Mouse (Mus musculus): ENCODE results near the gene Spred2.
"Not testable (repeated sequence)": the region's sequence is repeated elsewhere in the genome, so short reads cannot be mapped to it uniquely, and the experiment has no call there.

Gene Spred2

DNA sequence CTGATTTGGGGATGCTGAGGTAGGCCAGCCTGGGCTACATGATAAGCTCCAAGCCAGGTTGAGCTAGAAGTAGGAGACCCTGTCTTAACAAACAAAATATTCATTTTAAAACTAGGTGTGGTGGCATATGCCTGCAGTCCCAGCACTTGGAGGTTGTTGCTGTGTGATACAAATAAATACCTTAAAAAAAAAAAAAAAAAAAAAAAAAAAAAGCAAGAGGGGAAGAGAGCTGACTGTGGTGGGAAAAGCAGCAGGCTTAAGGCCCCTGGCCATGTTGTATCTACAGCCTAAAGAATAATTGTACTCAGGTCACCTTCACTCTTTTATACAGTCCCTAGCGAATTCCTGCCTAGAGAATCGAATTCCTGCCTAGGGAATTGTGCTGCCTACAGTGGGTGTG is 94.7 kb downstream of the Spred2 start:
- no peak for DNase-seq (ENCODE audit: low read depth)

DNA sequence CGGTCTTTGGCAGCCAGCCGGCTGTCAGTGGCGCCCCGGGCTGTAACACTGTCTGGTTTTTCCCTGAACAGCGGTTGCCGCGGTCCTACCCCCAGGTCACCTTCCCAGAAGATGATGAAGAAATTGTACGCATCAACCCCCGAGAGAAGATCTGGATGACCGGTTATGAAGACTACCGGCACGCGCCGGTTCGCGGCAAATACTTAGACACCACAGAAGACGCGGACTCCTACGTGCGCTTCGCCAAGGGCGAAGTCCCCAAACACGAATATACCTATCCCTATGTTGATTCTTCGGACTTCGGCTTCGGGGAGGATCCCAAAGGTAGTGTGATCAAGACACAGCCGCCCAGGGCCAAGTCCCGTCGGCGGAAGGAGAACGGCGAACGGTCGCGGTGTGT is 96.5 kb downstream of the Spred2 start:
- no peak for DNase-seq (ENCODE audit: low read depth)

DNA sequence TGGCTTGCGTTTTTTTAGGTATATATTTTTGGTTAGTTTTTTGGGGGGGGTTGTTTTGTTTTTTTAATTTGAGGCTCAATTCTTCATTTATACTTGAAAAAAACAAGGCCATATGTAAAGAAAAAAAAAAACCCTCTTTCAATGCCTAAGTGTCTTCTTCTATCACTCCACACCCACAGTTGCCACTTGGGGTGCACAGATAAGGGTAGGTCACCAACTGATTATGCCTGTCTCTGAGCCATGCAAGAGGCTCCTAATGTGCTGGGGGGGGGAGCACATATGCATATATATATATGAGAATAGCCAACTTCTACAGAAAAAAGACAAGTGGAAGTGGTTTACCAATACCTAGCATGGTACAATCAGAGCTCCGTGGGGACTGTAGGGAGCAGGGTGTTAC is 98.3 kb downstream of the Spred2 start:
- no peak for DNase-seq (ENCODE audit: low read depth)

DNA sequence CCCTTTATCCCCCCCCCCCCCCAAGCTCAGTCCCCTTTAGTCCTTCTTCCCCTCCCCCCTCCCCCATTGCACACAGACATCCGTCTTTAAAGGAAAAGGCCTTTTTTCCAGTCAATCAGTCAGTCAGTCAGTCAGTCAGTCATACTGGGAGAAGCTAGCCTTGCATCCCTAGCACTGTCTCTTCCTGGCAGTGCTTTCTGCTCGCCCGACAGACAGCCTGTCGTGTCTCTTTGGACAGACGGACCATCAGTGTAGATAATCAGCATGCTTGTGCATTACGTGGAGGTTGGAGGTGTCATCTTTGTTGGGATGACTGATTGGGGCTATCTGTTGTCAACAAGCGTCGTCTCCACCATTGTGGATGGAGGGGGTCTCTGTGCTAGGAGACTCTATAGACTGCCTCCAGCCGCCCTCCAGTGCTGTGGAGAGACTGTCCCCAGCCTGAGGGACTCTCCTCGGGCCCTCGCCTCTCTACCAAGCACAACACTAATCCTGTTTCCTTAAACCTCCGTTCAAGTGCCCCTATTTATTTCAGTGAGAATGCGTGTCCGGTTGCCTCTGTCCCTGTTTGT is 98.8 kb downstream of the Spred2 start:
- no peak for DNase-seq (ENCODE audit: low read depth)

DNA sequence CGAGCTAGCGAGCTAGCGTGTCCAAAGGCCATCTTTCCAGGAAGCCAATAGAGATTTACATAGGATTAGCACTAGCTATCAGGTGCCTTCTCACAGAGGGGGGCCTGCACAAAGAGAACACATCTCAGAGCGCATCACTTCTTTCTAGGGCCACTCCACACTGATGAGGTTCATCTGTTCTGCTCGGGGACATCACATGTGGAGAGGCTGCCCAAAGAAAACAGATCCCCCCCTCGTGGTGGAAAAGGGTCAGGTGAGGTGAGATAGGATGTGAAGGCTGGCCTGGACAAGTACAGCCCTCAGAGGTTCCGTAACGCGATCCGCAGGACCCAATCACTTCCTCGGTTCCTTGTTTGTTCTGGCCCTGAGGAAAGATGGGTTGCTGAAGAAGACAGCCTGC is 101.7 kb downstream of the Spred2 start:
- DNase-seq (ENCODE audit: low read depth), result no peak

DNA sequence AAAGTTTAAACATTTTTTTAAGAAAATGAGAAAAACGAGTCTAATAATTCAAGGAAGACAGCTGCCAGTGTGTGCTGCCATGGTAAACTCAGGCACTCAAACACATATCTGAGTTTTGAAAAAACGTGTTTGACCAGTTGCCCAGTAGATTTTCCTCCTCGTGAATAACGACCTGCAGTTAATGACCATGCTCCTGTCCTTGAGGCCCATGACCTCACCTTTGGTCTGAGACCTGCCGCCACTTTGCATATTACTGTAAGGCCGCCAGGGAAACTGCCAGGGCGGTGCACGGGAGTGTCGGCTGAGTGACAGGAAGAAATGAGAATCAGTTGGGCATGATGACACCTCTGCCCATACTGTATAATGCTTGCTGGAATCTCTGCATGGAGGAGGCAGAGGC is 103.5 kb downstream of the Spred2 start:
- no peak for DNase-seq (ENCODE audit: low read depth)

DNA sequence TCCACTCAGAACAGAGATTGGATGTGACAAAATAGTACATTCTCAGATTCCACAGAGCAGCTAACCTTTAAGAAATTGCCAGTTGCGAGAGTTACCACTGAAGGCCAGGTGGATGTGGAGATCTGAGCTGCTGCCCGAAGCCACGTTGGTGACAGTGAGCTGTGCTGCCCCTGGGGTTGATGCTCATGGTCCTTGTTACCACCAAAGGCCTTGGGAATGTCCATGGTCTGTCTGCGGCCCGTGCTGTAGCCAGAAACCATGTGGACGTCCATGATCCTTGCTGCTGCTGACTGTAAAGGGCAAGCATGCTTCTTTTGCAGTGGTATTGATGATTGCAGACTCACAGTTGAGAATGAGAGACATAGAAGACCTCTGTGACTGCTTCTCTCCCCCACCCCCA is 104.2 kb downstream of the Spred2 start:
- no peak for DNase-seq (ENCODE audit: low read depth)

DNA sequence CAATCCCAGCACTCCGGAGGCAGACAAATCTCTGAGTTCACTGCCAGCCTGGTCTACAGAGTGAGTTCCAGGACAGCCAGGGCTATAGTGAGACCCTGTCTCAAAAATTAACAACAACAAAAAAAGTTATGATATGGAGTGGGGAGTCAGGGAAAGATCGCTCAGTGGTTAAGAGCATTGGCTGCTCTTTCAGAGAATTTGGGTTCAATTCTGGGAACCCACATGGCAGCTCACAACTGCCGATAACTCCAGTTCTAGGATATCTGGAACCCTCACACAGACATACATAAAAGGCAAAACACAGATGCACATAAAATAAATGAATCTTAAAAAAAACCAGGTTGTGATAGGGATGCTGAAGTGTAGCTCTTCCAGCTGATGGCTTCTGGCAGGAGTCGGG is 104.8 kb downstream of the Spred2 start:
- DNase-seq (ENCODE audit: low read depth), result no peak

DNA sequence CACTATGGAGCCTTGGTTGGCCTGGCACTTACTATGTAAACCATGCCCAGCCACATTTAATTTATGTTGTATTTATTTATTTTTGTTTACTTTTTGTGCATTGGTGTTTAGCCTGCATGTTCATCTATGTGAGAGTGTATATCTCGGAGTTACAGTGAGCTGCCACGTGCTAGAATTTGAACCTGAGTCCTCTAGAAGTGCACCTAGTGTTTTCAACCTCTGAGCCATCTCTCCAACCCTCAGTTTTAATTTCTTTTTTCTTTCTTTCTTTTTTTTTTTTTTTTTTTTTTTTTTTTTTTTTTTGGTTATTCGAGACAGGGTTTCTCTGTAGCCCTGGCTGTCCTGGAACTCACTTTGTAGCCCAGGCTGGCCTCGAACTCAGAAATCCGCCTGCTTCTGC is 106.8 kb downstream of the Spred2 start:
- DNase-seq (ENCODE audit: low read depth), result not testable (repeated sequence)

DNA sequence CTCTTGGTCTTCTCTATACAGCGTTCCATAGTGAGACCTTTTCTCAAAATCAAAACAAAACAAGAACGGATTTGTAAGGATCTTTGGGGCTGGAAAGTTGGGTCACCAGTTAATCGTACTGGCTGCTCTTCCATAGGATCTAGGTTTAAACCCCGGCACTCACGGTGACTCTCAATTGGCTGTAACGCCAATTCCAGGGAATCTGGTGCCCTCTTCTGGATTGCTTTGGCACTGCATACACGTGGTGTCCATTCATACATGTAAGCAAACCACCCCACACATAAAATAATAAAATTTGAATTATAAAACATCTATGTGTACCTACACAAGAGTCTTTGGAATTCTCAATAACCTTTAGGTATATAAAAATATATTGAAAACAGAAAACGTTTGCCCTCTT is 107.4 kb downstream of the Spred2 start:
- no peak for DNase-seq (ENCODE audit: low read depth)

DNA sequence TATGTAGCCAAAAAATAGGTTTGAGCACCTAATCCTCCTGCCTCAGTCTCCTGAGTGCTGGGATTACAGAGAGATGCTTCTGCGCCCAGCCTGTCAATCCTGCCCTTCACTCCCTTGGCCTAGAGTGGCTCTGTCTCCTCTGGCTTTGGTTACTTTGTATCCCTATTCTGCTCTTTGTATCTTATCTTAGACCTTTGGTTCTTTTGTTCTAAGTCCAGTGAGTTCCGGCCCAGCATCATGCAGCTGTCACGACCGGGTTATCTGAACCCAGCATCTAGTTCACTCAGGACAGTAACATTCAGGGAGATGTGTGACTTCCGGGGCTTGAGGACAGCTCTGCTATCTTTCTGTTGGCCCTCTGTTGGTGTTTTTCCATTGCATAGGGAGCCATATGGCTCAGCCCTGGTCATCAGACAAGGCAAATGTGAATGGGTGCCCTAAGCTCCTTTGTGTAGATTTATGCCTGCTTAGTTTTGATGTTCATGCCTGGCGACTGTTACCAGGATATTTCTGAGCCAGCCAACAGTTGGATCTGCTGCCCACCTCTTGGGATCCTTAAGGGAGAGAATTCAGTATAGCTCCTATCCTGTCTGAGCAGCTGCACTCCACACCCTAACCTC is 109.5 kb downstream of the Spred2 start:
- DNase-seq (ENCODE audit: low read depth), result no peak

DNA sequence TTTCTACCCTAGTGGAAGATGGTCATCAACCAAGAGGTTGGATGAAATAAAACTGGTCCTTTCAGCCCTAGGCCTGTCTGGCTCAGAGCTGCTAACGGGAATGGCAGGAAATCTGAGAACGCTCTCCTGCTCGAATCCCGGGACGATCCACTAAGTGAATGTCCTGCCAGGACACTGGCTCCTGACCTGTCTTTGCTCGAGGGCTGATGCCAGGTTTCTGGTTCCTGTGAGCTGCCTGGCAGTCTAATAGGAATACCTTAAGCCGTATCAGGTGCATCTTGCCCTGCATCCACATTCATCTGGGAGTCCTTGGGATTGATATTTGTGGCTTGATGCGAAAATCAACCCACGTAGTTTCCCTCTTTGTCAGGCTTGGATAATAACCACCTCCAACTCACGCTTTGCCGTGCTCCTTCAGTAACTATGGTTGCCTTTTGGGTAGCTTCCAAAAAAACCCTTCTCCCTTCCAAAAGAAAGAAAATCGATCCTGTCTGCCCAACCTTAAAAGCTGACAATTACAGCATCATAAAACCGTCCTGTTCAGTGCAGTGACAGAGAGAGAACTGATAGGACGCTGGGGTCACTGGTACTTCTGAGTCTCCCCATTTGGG is 110.3 kb downstream of the Spred2 start:
- no peak for DNase-seq (ENCODE audit: low read depth)

DNA sequence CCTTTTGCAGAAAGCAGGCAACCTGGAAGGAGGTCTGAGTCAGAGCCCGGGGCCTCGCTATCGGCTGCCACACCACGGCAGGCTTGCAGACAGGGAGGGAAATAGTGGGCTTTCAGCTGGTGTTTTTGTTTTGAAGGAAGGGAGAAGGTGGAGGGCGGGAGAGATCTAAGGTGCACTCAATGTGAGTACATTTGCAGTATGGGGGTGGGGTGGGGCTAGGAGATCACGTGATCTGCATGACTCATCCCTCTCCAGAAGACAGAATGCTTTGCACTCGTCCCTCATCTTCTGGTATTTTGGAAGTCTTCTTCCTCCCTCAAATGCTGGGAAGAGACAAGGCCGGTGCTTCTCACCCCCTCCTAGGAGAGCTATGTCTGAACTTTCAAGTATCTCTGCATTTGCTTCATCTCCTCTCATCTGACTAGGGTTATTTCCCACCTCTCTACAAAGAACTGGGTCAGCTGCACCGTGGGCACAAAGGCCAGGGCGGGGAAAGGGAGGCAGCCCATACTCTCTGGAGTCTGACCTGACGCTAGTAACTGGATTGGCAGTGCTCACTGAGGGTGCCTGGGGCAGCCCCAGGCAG is 111.3 kb downstream of the Spred2 start:
- no peak for DNase-seq (ENCODE audit: low read depth)

DNA sequence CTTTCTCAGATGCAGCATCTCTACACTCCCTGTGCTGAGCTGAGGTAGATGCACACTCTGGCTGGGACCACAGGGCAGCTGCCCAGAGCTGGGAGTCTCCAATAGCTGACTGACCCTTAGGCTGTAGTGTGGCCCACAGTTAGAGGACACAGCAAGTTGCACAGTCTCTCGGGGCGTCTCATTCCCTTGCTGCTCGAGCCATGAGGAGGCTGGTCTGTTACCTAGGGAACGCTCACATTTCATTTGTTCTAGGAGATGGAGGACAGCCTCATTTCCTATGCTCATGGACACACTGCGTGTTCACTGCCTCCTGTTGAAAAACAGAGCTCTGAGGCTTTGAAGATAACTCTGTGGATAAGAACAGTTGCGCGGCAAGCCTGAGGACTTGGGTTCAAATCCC is 111.8 kb downstream of the Spred2 start:
- DNase-seq (ENCODE audit: low read depth), result no peak

DNA sequence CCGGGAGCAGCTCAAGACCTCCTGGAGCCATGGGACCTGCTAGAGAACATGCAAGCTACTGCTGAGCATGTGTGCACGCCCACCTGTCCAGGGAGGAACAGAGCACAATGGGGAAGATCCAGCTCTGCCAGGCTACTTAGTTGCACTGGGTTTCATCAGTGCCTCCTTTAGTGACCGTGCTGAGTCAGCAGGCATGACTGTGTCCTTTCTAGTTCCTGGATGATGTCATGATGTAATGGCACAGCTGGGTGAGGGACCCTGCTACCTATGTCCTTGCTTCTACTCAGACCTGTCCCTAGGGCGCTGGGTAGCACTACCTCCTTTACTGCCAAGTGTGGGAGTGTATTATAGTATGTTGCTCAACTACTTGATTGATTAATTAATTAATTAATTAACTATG is 113.6 kb downstream of the Spred2 start:
- DNase-seq (ENCODE audit: low read depth), result no peak

DNA sequence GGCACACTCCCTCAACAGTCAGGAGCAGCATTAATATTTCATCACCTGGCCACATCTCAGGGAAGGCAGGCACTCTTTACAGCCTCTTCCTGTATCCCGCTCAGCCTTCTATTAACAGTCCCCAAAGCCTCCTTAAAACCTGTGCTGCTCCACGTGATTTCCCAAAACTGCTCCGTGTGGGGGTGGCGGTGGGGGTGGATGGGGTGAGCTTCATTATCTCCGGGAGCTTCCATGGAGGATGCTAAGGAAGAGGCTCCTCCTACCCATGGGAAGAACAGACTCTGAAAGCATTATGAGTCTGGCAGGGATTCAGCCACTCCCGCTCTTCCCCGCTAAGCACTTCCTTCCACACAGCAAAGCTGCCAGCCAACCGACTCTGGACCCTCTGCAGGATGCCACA is 114.5 kb downstream of the Spred2 start:
- no peak for DNase-seq (ENCODE audit: low read depth)

DNA sequence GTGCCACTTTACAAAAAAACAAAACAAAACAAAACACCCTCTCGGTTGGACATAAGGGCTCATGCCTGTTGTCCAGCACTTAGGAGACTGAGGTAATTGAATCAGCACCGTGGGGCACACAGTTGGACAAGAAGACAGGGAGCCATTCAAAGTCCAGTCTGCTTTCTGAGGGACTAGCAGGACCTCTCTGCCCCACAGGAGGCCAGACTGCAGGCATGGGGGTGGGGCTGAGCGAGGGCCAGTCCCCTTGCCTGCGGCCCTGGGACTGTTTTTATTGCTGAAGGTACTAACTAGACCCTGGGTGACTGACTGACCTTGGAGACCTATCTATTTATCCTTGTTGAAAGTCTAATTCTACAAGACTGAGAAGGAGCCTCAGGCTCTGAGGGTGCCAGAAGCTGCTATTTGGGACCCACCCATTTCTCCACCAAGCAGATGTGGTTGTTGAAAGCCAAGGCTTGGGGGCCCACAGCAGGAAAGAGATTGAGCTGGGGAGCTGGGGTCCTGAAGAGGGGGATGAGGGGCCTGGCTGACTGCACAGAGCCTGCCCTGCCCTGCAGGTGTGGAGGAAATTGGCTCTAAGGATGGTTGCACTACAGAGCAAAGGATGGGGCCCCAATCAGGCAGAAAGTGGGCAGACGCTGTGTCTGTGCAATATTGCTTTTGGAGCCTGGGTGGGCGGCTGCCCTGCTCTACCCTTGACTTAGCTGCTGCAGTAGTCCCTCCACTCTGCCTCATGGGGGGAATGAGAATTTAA is 117.2 kb downstream of the Spred2 start:
- DNase-seq (ENCODE audit: low read depth), result no peak

DNA sequence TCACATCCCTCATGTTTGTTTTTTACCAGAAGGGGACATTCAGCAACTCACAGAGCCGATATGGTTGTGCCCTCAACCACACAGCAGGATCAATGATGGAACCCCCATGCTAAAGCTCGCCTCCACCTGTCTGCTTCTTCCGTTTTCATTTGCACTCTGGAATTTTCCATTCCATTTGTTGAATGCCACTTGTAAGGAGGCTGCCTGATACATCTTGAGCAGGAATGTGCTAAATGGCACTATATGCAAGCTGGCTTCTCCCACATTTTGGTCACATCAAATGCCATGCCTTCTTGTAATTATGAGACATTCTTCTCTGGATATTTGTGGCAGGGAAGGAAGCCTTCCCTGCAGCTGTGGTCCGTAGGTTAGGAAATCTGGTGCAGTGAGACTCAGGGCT is 117.9 kb downstream of the Spred2 start:
- no peak for DNase-seq (ENCODE audit: low read depth)

DNA sequence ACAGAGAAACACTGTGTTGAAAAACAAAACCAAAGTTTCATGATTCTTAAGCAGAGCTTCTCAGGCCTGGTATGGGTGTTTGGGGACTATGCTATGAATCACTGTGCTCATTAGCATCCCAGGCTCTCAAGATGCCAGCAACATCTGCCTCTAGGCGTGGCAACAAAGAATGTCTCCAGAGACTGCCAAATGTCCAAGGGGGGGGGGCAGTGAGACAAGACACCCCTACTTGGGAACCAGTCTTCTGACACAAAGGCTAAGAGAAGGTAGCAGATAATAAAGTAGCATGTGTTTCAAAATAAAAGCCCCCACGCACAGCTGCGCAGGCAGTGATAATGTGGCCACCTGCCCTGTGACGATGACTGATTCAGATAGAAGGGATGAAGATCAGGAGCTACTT is 119.1 kb downstream of the Spred2 start:
- no peak for DNase-seq (ENCODE audit: low read depth)

DNA sequence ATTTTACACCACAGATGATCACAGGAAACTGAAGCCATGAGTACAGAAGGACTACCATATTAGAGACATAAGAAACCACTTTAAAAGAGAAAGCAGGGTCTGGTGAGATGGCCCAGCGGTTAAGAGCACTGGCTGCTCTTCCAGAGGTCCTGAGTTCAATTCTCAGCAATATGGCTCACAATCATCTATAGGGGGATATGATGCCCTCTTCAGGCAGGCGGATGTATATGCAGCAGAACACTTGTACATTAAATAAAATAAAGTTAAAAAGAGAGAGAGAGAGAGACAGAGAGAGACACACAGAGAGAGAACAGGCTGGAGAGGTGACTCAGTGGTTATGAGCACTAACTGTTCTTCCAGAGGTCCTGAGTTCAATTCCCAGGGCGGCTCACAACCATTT is 121.4 kb downstream of the Spred2 start:
- DNase-seq (ENCODE audit: low read depth), result no peak

DNA sequence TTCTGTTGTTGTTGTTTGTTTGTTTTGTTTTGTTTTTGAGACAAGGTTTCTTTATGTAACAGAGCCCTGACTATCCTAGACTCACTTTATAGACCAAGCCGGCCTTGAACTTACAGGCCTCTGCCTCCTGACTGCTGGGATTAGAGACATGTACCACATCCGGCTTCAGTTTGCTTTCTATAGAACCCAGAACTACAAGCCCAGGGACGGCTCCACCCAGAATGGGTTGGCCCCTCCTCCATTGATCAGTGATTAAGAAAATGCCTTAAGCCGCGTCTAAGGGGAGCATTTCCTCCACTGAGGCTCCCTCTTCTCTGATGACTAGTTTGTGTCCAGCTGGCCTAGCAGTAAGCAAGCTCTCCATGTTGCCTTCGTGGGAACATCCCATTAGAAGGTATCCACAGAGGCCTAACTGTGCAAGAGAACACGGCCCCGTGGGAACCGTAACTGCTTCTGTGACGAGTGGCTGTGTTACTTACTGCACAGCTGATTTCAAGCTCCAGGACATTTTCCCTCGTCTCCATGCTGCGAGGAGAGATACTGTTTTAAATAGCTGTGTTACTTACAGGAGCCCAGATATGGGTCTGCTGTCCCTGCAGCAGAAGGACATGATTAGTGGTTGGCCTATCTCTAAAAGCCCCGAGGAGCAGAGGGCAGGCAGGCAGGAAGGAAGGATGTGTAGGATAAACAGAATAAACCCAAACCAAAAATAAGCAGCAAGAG is 128.8 kb downstream of the Spred2 start:
- DNase-seq (ENCODE audit: low read depth), result no peak

DNA sequence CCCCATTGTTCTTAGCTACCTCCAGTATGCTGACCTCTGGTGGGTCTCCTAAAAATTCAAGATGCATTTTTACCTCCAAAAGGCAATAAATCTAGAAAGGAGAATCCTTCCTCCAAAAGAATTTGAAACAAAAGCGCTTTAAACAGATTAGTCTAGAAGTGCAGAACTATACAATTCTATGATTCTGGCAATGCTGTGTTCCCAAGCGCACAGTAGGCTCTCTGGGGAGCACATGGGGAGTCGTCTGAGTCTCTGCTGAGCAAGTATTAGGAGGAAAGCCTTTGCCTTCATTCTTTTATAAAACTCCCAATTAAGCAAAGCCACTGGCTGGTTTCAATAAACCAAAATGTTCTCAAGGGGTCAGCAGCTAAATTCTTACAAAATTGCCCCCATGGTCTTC is 129.8 kb downstream of the Spred2 start:
- no peak for DNase-seq (ENCODE audit: low read depth)
